Comparison of ENCODE assay signal across 1 mouse cellular context in genomic region chr9:20748540-20748939, GRCm38 (mm10).
TF ChIP-seq lines count a peak whose summit lies in the region.

No protein-coding gene starts in this region.

TF ChIP-seq in MEL, 35 proteins besides CTCF, POLR2A, EP300 and RAD21:
- no peak for TF ChIP-seq NRF1 (IDR thresholded peaks at IDR 0.05; ENCODE audit: insufficient read depth, low read depth, low read length, poor library complexity, severe bottlenecking)
- TF ChIP-seq HCFC1 (IDR thresholded peaks at IDR 0.05; ENCODE audit: low read depth, low read length) = no peak
- peak; percentile 57; the same call in 1 of the 2 replicates for TF ChIP-seq GATA1 (IDR thresholded peaks at IDR 0.05; ENCODE audit: low read depth, low read length)
- TF ChIP-seq POLR2AphosphoS2 (IDR thresholded peaks at IDR 0.05; ENCODE audit: low read length) = no peak
